Mouse (Mus musculus) ovary, postnatal 36 days (tissue): ENCODE data around the gene Gad1.
A peak's percentile ranks its signal among the peaks of the same experiment; 100 is the strongest.

Experiments used
- DNase-seq: peaks from one replicate; pipeline ENCODE4 v3.0.0; 2022; ENCODE audit warnings: low spot score, mixed read lengths

Gad1 gene

DNA sequence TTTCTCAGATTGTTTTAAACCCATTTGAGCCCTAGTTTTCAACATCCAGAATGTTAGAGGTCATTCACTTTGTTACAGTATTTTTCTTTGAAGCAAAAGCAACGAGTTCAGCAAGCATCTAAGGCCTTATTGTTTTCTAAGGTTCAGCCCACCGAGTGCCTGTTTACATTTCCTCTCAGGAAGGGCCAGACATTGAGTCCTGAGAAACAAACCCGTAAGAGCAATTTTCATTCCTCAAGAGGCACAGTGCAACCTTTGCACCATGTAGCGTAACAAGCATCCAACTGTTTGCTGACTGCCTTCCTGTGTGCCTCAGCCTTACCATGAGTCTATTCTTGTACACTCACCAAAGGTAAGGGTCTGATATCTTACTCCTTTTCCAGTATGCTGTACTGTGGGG, at the start of gene Gad1:
Gene Gad1 (plus strand): TSS at position 301 of the 400 bp plus-strand sequence.
- DNase-seq: no peak

DNA sequence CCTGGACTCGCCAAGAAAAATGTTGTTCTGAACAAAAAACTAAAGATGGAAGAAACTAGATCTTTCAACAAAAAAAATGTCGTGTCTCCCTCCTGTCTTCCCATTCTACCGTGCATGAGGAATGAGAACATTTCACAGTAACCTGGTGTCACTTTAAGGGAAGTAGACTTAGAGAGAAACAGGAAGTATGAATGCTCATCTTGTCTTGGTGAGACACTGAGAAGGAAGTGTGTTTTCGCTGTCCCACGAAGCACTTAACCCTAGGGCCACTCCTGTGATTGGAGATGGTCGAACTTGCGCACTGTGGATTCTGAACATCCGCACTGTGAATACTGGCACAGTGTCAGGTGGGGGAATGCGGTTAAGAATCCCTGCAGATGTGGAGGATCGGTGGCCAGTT, 49.4 kb upstream of the Gad1 start:
- no peak for DNase-seq

DNA sequence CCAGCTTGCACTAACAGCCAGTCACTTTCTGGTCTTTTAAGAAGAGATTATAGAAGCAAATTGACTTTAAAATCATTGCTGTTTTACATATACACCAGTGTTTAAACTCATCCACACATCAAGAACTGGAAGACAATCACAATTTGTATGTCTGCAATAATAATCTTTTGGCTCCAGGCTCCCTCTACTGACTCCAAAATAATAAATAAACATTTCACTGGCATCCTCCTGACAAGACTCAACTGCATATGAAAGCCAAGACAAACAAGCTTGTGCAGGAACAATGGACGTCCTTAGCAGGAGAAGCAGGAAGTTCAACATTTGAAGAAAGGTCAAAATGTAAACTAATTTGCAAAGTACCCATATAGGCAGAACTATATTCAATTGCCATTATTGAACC, 47.6 kb upstream of the Gad1 start:
- no peak for DNase-seq

DNA sequence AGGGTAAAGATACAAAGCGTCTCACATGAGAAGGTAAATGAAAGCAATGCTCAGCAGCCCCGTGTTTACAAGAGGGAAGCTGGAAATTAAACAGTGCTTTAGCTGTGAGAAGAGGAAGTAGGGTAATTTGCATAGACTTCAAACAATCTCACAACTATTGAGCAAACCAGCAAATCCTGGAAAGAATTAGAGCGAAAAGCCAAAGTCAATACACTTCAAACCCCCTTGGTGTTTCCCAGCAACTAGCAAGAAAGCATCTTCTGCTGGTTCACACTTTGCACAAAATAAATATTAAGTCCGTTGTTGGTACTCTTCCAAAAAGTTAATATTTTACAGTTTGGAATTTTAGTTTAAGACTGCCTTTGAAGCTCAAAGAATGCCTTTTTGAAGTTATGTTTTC, 47.0 kb upstream of the Gad1 start:
- no peak for DNase-seq

DNA sequence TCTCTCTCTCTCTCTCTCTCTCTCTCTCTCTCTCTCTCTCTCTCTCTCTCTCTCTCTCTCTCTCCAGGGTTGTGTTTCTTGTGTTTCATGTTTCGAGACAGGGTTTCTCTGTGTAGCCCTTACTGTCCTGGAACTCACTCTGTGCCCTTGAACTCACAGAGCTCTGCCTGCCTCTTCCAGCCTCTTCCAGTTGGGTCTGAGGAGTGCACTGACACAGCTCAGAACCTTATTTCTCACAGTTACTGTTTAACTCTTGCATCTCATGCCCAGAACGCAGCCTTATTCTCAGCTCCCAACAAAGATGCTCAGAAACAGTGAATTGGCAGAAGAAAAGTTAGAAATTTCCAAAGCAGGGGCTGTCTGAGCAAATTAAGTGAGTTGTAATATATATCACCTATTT, 46.5 kb upstream of the Gad1 start:
- DNase-seq: no peak

DNA sequence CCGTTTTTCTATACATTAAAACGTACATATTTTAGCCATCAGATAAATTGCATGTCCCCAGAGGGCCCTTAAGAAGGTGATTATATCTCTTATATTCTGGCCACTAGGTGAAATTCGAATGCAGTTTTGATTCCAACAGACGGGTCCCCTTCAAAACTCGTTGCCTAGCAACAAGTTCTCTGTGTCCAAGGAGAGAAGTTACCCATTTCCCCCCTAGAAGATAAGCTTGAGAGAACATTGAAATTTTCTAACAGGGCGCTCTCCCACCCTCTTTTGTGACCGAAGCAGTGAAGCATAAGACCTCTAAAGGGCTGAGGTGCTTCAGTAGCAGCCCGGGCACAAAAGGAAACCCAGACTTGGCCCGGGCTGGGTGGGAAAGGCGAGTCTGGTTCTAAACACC, 44.4 kb upstream of the Gad1 start, which contains the start of gene Erich2:
Gene Erich2 (plus strand): TSS at position 324 of the 400 bp plus-strand sequence.
- DNase-seq: no peak

DNA sequence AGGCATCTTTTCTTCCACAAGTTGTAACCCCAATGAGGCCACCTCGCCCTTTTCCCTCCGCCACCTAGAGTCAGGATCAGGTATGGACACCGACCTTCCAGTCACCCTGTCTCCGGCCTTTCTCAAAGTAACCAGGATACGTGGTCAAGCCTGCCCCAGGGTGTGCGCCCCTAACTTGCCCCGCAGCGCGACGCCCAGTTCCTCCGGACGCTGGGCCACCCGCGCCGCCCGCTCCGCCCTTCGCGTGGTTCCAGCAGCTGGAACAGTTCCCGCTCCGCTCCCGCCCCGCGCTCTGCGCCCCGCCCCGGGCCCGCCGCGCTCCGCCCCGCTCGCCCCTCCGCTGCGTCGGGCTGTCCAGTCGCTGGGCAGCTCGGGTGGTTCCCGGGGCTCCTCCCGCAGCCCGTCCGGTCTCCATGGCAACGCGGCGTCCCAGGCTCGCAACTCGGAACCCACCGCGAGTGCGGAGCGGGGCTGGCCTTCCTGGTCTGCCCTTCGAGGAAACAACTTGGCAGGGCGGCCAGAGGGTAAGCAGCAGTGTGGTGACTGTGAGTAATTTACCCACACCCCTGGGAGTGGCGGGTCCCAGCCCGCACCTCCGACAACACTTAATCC, 43.7 kb upstream of the Gad1 start:
- peak; percentile 89 for DNase-seq

DNA sequence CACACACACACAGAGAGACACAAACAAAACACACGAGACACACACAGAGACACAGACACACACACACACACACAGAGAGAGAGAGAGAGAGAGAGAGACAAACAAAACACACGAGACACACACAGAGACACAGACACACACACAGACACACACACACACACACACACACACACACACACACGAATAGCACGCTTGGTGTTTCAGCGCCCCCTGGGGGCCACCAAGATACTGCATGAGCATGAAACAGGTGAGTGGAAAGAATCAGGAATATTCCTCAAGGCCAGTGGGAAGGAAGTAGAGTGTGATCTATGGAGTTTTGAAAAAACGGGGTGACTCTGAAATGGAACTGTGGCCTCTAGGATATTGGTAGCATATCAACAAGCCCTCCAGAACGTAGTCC, 14.6 kb upstream of the Gad1 start:
- DNase-seq: peak; percentile 41

DNA sequence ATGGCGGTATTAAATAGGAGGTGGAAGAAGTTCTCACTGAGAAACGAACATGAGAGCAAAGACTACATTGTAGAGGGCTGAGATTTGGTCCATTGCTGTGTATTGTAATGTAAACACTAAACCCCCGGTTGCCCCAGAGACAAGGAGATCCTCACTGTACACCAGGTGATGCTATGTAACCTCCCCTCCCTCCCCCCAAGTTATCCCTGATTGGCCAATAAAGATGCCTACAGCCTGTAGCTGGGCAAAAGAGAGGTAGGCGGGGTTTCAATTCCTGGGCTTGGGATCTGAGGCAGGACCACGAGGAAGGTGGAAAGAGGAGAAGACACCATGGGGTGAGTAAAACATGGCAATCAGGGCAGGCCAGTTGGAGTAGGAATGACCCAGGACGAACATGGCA, 2.2 kb upstream of the Gad1 start:
- DNase-seq: no peak

DNA sequence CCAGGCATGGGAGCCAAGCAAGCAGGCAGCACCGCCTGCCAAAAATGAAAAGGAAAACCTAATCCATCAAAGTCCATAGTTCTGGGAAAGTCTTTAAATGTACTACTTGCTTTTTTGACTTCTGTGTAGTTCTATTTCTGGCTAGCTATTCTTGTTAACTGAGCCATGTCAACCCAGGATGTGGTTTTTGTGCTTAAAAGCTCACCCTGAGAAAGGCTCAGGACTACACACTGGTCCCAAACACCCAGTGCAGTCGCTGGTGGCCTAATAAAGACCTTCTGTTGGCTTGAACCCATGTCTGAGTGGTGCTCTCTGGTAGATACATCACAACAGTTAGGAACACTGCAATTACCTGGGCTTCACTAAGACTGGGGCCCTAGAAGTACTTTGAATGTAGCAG, 1.4 kb upstream of the Gad1 start:
- DNase-seq: no peak

DNA sequence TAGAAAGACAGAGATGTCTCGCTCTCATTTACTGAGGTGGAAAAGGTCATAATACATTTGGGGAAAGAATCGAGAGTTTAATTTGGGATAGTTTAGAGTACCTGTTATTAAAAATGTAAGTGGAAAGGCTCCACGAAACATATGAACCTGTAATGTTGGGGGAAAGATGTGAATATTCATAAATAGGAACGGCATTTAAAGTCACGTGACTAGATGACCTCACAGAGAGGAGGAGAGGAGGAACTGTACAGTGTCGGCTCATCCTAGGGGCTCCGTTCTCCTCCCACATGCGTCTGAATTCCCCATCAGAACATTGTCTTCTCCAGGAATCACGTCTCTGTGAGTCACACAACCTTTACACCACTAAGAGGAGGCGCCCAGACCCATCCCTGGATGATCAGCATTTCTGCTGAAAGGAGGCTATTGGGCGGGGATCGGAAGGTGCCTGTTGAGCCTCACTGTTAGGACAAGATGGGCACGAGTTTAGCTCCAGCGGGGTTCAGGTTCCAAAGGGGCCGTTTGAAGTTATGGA, 739 bp upstream of the Gad1 start:
- no peak for DNase-seq

DNA sequence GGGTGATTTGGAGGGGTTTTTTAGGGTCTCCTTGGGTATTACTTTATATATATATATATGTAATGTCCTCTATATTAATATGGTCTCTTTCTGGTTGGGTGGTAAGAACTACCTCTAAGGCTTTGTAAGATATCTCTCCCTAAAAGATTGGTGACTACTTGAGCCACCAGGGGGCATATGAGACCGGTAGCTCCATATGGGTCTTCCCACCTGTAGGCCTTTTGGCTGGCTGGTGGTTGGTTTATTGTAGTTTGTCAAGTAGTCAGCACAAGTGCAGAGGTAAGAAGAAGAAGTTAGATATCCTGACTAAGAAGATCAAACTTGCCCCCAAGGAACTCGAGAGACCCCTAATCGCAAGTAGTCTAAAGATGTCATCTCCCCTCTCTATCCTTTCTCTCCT, 954 bp downstream of the Gad1 start:
- DNase-seq: no peak

DNA sequence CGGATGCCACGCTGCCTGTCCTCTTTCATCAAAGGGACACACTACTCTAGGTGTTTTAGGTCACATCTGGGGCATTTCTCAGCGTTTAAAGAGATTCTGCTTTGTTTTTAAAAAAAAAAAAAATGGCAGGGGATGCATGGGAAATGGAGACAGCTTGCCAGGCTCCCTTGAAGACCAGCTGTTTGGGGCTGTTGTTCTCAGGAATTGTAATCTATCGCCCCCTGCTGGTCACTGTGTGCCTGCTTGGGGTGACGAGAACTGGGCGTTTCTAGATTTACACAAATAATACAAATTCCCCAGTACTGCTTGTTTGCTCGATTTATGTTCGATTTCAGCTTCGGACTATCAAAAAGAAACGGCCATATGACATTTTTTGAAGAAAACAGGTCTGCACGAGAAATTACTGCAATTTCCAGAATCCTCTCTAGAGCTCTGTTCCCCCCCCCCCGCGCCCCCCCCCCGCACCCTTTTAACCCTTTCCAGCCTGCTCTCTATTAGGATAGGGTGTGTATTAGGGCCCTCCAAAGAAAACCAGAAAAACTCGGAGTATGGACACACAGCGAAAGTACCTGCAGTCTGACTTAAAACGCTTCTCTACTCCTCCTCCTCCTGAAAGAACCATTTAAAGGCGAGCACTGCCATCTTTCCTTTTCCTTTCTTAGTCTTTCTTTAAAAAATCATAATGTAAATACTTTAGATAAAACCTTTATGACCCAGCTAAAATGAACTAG, 5.4 kb downstream of the Gad1 start:
- DNase-seq: peak; percentile 68

DNA sequence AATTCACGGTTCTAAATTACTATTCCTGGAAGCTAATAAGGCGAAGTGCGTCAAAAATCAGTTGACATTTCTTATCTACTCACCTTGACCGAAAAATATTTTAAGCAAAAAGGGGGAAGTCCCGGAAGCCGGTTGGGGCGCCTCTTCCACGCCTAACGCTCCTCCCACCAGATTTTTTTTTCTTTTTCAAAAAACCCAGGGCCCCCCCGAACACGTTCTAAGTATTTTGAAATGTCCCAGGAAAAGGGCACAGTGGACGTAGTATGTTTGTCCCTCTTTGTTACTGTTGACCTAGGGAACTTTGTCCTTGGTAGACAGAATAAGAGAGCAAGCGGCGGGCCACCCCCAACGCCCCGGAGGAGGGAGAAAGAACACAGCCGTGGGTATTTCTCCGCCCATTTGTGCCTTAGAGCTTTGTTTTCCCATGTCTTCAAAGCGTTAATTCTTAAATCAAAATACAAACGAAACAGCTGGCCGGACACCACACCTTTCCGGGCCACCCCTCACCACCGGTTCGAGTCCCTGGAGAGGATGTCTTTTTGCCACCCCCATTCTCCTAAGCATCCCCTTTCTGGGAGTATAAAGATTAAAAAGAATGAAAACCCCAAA, 6.1 kb downstream of the Gad1 start:
- no peak for DNase-seq

DNA sequence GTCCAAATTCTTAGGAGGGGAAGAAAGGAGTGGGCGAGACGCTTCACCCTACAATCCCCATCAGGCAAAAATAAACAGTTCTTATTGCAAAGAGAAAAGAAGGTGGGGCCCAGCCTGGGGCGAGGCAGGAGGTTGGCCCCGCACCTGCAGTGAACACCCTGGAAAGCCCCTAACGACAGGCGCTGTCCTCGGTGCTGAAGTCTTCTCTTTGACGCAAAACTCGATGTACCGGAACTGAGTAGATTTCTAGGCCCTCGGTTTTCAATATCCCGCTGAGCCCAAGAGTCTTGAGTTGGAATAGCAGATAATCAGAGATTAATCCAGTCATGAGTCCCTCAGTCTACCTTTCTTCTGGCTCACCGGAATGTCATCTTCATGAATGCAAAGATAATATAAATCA, 6.6 kb downstream of the Gad1 start:
- peak; percentile 68 for DNase-seq

DNA sequence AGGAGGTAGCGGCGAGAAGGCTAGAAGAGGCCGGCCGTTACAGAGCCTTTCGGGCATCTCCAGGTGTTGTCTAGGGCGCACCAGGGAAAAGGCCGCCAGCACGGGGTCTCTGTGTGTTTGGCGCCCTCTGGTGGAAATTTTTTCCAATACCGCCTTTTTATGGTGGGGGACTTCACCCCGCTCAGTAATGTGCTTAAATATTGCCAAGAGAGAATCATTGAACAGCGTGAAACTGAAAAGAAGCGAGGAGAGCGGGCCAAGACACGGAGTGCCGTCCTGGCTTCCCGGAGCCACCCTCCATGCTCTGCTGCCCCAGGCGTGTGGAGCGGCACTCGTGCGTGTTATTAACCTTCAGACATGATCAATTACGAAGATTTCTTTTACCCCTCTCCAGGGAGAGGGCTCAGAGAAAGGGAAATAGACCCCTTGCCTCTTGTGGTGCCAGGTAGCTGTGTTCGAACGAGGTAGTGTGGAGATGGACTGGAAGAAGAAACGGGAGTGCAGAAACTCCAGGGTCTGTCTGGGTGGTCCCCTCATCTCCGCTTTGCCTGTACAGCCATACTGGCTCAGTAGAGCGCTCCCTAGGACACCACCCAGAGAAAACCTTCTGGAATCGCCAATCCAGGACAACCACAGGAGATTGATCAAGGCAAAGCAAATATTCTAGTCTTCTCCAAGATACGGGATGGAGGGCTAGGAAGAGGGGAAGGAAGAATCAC, 8.4 kb downstream of the Gad1 start:
- DNase-seq: no peak

DNA sequence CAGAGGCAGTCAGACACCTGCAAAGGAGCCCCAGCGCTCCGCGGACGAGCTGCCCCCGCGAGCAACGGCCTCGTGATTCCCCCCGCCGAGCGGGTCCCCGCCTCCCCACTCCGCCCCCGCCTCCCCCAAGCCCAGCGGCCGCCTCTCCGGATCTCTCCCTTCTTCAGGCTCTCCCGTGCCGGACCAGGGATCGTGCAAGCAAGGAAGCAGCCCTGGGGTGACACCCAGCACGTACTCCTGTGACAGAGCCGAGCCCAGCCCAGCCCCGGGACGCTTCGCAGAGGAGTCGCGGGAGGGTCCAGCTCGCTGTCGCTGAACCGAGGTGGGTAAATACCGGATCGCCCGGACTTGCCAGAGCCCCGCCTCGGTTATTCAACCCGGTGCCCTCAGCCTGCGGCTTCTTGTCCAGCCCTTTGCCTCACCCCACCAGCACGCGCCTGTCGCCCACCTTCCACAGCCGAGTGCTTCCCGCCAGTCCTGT, 9.2 kb downstream of the Gad1 start:
- no peak for DNase-seq

DNA sequence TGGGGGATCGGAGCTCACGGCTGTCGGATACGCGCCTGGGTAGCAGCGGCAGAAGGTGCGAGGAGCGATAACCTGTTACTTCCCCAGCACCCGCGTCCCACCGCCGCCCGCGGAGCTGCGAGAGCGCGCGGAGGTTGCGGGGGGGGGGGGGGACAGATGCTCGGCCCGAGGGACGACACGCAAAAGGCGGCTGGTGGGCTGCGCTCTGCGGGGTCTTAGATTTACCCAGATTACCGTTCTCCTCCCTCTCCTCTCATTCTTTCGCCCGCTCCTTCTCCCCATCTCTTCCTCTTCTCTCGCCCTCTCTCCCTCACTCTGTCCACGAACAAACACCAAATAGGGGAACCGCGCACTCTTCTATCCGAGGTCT, 9.7 kb downstream of the Gad1 start:
- no peak for DNase-seq

DNA sequence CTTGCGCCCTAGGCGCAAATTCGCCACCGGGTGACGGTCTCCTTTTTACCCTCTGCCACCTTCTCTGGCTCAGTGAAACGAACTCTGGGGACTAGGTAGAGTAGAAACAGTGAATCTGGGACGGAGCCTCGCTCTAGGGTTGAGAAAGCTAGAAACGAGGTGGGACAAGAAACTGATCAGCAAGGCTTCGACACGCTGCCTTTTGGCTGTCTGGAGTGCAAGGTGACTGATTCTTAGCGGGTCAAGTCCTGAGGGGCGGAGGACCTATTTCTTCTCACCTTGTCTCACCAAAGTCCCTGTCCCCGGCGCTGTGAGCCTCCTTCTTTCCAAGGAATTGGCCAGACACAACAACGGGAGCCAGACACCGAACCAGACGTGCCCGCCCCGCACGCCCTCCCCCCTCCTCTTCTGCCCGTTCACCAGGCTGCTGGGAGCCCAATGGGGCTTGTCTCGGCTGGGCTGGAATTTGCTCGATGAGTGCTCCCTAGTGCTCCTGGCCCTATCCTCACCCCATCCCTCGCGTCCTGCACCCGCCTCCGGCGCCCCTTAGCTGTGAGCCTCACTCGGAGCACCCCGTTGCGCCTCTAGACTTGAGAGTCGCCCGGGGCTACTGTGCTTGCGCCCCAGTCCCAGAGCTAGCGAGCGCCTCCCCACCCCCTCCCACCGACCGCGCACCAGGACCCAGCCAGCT, 10.3 kb downstream of the Gad1 start:
- no peak for DNase-seq

DNA sequence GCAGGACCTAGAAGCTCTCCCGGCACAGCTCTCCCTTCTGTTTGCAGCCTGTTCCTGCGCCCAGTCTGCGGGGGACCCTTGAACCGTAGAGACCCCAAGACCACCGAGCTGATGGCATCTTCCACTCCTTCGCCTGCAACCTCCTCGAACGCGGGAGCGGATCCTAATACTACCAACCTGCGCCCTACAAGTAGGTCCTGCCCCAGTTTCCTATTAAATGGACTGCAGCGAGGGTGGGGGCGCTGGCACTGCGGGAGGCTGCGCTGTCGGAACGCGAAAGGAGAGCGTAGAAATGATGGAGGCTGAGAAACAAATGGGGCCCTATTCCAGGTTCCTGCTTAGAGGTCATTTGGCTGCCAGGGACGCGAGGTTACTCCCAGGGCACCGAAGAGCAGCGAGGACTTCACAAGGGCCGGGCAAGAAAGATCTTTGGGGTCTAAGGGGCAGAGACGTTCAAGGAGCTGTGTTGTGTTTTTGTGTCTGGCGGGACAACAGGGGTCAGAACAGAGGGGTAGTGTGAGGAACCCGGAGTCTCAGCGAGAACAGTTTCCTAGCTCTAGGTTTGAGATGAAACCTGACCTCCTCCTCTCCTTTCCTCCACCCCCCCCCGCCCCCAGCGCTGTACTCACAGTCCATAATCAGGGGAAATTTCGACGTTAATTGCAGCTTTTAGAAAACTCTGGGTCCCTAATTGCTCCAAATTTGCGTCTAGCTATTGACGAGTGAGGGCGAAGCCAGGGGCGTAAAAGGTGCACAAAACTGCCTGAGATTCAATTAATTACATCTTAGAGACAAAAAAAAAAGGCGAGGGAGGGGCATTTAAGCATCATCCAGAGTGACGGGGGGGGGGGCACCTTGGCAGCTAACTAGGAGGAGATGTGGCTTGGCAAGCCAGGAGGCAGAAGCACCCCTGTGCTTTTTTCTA, 11.1 kb downstream of the Gad1 start:
- no peak for DNase-seq
